Mouse (Mus musculus): ENCODE results near the gene Sema3g.

Gene Sema3g

DNA sequence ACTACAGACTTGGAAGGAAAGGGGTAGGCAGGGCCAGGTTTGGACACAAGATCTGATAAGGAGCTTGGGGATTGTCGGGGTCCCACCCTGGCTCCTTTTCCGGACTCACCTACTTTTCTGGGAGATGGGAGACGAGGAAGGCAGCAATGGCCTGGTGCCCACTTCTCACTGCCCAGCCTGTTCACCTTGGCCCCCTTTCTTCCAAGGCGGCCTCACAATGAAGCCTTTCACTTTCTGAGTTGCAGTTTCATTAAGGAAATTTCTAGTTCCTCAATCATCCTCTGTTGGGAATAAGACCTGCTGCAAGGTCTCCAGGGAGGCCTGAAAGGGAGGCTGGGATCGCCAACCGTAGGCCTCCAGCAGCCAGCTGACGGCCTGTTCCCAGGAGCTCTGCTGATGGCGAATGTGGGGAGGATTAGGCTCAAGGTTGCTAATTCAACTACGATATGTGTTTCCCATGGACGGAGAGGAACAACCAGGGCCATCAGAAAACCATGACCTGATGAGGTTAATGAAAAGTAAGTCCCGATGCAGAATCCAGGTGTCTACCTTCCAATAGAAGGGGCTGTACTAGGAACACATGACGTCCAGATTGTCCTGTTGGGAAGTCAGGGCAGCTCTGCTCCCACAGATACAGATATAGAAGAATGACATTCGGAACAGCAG lies 14.9 kb downstream of the Sema3g start:
- no peak for ATAC-seq (ENCODE audit: low TSS enrichment)

DNA sequence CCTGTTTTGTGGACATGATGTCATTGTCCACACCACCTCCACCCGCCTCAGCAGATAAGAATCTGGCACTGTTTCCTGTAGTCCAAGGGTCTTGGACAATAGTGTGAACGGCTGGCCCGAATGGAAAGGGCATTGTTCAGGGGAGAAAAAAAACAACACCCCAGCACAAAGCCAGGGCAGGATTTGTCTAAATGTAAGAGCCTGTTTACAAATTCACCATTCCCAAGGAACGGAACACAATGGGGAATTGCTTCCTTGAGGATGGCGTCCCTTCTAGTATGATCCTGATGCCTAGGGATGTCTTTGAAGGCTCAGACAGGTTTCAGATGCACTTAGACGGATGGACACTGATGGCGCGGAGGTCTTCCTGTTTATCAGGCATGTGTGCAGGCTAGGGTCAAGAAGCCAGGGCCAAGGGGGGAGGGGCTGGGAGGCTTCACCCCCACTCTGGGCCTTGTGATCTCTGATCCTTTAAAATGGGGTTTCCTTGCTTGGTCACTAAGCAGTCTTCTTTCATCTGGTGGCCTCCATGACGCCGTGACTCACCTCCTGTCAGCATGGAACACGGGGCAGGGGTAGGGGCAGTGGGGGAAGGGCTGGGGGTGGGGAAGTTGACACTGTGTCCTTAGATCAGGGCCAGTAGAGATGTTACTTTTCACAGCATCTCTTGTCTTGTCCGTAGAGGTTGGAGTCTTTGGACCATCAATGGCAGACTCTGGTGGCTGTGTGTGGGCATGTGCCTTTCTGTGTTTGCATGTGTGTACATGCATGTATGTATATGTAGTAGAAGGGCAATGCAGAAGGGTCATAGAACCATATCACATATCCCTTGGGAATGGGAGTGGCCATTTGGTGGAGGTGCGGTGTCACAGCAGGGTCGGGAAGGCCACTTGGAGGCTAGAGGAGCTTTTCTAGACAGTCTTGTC lies 15.7 kb downstream of the Sema3g start:
- ATAC-seq (ENCODE audit: low TSS enrichment), result no peak

DNA sequence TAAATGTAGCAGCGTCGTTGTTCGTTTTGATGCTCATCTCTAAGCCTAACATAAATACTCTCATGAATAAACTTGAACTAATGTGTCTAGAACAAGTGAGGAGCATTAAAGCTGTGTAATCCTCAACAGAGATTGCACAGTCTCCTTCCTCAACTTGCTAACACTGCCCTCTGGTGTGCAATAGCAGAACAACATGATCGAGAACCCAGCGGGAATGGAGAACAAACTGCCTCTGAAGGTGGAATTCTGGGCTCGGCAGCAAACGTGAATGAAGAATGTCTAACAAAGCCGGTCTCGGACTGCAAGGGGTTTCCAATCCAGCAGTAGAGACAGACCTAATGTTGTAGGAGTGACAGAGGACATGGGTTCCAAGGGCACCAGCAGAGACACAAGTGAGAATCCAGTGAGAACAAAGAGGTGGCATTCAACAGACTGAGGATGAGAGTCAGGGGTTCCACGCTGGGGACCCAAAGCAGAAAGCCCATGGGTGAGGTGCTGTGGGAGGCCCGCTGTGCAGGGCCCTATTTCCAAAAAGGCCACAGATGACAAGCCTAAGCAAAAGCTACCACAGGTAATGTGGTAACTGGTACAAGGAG lies 16.4 kb downstream of the Sema3g start:
- peak; percentile 93 for ATAC-seq (ENCODE audit: low TSS enrichment)

- no peak for ATAC-seq (ENCODE audit: low TSS enrichment)
Measured at GRCm38 (mm10) chr14:31237101-31237882, 19.6 kb downstream of the Sema3g start.

DNA sequence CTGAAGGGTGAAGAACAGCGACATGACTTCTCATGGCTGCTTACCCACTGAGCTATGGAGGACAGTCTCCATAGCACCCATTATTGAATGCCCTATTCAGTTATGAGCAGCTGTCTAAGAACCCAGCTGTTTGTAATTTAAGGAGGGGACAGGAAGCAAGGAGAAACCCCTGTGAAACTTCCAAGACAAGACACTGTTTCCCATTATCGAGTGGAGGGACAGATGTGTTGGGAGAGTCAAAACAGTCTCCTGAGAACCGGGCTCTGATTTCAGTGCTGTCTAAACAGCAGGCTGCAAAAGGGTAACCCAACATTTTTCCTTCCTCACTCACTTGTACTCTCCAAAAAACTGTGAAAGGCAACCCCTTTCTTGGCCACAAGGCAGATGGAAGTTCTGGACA lies 22.9 kb downstream of the Sema3g start:
- ATAC-seq (ENCODE audit: low TSS enrichment), result no peak

- no peak for ATAC-seq (ENCODE audit: low TSS enrichment)
Measured at GRCm38 (mm10) chr14:31244777-31245176, 27.1 kb downstream of the Sema3g start.

DNA sequence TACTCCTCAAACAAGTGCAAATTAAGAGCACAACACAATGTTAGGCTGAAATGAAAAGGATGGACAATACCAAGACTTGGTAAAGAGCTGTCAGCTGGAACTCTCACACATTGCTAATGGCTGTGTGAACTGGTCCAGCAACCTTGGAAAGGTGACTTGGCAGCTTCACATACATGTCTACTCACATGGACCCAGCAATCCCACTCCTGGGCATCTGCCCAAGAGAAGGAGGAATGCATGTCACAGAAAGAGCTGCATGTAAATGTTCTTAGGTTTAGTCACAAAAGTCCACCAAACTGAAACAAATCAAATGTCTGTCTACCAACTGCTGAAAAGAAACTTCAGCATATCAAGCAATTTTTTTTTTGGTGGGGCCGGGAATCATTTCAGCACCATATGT lies 28.3 kb downstream of the Sema3g start:
- no peak for ATAC-seq (ENCODE audit: low TSS enrichment)

- ATAC-seq (ENCODE audit: low TSS enrichment), result no peak
Measured at GRCm38 (mm10) chr14:31248396-31248795, 30.7 kb downstream of the Sema3g start.

- peak; percentile 82; the same call in 1 of the 2 replicates for ATAC-seq (ENCODE audit: low TSS enrichment)
Measured at GRCm38 (mm10) chr14:31250222-31251083, 32.8 kb downstream of the Sema3g start.

GRCm38 (mm10) chr14:31251084-31251604 lies 33.5 kb downstream of the Sema3g start, which contains the start of the genes Phf7 and Bap1:
Phf7 (minus strand) TSS chr14:31251317.
Bap1 (plus strand) TSS chr14:31251450.
- ATAC-seq (ENCODE audit: low TSS enrichment), result peak; percentile 75

- ATAC-seq (ENCODE audit: low TSS enrichment), result 0 out of 2 replicates have a peak, but pooled peaks have one; percentile 25
Measured at GRCm38 (mm10) chr14:31251626-31252025, 34.0 kb downstream of the Sema3g start.

GRCm38 (mm10) chr14:31252091-31252490 lies 34.4 kb downstream of the Sema3g start:
- no peak for ATAC-seq (ENCODE audit: low TSS enrichment)

GRCm38 (mm10) chr14:31258476-31259050 lies 40.9 kb downstream of the Sema3g start:
- ATAC-seq (ENCODE audit: low TSS enrichment), result no peak

DNA sequence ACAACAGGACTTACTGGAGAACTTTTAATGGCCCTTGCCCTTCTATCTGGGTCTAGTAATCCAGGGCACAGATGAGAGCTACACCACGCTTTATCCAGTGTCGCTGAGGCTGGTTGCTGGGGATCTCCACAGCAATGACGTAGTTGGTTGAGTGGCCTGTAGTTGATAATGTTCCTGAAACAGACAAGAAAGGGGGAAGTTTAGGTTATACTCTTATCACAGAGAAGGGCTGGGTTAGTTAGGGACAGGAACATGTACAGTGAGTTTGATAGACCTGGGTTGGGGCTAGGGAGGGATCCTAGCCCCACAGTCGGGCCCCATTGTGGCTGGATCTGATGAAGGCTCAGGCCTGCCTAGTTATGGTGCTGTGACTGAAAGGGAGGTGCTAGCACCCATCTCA lies 42.7 kb downstream of the Sema3g start:
- no peak for ATAC-seq (ENCODE audit: low TSS enrichment)

DNA sequence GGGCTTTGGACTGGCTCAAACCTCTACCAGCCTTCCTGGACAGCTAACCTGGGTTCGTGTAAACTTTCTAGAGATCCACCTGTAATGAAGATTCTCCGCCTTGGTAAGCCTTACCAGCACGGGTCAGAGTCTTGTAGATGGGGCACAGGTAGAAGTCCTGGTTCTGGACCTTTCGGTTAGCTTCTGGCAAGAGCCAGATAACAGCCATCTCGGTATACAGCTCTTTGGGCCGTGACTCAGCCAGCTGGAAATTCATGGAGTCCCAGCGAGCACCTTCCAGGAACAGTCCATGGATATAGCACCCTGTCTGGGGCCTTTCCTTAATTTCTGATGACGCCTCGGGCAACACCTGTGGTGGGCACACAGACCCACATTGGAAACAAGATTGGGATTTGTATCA lies 43.3 kb downstream of the Sema3g start:
- no peak for ATAC-seq (ENCODE audit: low TSS enrichment)

DNA sequence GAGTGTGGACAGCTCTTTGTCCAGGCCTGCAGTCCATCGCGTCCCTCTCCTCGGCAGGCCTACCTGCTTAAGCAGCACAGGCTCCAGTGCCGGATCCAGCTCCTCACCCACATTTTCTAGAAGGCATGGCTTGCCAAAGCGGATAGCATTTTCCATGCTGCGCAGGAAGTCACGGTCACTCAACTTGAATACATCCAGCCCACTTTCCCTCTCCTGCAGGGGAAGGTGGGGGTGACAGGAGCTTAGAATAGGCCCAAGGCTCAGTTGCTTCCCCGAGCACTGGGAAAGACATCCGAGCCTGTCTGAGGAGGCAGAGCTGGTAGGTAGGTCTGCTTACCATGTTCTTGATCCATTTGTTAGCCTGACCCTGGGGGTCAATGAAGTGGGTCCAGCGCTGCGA lies 50.0 kb downstream of the Sema3g start:
- ATAC-seq (ENCODE audit: low TSS enrichment), result peak; percentile 44

DNA sequence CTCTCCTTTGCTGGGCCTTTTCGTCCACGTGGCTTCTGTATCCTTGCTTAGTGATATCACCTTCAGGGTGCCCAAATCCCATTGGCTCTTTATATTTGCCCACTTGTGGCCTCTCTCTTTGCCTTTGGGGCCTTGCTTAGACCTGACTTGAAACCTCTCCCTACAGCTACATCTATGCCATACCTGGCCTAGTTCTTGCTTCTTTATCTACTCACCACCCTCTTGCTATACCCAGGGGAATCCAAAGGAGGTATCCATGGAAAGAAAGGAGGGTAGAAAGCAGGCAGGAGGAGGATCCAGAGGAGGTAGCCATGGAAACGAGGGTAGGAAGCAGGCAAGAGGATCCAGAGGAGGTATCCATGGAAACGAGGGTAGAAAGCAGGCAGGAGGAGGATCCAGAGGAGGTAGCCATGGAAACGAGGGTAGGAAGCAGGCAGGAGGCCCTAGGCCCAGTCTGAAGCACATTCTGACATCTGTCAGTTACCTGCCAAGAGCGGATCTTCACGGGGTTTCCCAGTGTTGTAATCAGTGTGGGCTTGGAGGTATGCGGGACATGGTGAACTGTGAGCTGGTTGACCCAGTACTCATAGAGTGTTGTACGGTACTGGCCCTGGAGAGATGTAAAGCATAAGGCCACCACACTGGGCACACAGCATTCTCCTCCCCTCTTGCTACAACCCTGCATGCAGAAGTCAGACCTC lies 50.8 kb downstream of the Sema3g start:
- peak; percentile 94 for ATAC-seq (ENCODE audit: low TSS enrichment)

DNA sequence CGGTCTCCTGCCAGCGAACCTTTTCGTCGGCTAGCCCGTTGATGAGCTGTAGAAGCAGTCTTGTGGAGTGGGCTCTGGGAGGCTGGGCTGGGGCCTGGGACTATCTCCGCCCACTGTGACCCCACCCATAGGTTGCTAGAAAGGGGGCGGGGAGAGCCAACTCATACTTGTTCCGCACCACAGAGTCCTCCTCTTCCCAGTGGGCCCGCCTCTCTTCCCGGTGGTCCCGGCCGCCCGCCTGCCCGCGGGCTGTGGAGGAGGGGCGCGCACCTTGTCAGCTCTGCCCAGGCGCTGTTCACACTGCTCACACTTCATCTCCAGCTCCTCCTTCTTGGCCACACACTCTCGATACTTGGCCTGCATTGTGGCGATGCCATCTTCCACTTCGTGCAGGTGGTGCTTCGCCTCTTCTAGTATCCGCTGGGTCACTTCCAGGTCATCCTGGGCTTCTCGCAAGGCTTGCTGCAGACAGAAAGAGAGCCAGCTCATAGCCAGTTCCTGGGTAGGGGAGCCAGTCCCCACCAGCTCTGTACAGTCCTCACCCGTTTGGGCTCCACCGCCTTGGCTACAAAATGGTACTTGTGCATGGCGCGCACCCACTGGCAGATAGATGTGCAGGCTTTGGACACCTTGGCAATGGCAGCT lies 51.9 kb downstream of the Sema3g start:
- no peak for ATAC-seq (ENCODE audit: low TSS enrichment)

DNA sequence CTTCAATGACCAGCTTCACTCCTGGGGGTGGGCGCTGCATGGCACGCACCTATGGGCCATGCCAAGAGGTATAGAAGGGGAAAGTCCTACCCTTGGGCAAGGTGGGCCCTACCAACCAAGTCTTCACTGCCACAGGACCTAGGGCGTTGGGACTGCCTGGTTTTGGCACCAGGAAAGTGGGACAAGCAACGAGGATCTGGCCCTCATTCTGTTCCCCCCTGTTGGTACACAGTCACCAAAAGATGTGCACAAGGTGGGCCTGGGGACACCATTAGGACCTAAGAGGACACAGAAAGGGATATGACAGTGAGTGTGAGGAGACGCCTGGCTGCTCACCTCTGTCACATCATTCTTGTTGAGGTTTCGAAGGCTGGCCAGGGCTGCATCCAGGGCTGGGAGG lies 53.5 kb downstream of the Sema3g start:
- ATAC-seq (ENCODE audit: low TSS enrichment), result no peak

All from frontal cortex, adult (tissue).